Mouse (Mus musculus) heart, embryonic 16.5 days (tissue): ENCODE measurements around the gene Gm1123. TPM values are rescaled to one million over a fixed set of nuclear protein-coding genes. Genes with fewer than 3 reads are reported as not detected.

Experiments
- ATAC-seq: fragments of 200-750 bp; cut with Nextera tagmentation; replicated peaks from 2 replicates; pipeline ENCODE4 v1.8.0; 2017; ENCODE audit warnings: moderate number of reproducible peaks; ENCODE audit not compliant: insufficient read depth, low FRiP score; ENCODE audit errors: extremely low read depth
- H3K27ac ChIP-seq: fragments of 300-500 bp; sonication (generic); 2 replicates; pipeline ENCODE4 v1.5.1; 2014; ENCODE audit warnings: mild to moderate bottlenecking, low read length, control low read depth, moderate library complexity
- H3K27me3 ChIP-seq: fragments of 300-500 bp; sonication (generic); 2 replicates; pipeline ENCODE4 v1.6.1; 2014; ENCODE audit warnings: low read length, mixed read lengths; ENCODE audit not compliant: control insufficient read depth, insufficient read depth
- H3K36me3 ChIP-seq: fragments of 300-500 bp; sonication (generic); 2 replicates; pipeline ENCODE4 v1.6.1; 2014; ENCODE audit not compliant: control insufficient read depth, insufficient read depth
- H3K4me1 ChIP-seq: fragments of 300-500 bp; sonication (generic); 2 replicates; pipeline ENCODE4 v1.6.1; 2014; ENCODE audit warnings: low read length, mixed read lengths; ENCODE audit not compliant: control insufficient read depth, insufficient read depth
- H3K4me2 ChIP-seq: fragments of 300-500 bp; sonication (generic); 2 replicates; pipeline ENCODE4 v1.6.1; 2014; ENCODE audit warnings: low read depth, mild to moderate bottlenecking, control low read depth, low read length
- H3K4me3 ChIP-seq: fragments of 300-500 bp; sonication (generic); 2 replicates; pipeline ENCODE4 v1.5.1; 2014; ENCODE audit warnings: mild to moderate bottlenecking, control low read depth, low read length
- H3K9ac ChIP-seq: fragments of 300-500 bp; sonication (generic); 2 replicates; pipeline ENCODE4 v1.6.1; 2014; ENCODE audit warnings: low read length, control low read depth
- H3K9me3 ChIP-seq: fragments of 300-500 bp; sonication (generic); replicated peaks from 2 replicates; pipeline ENCODE4 v1.6.1; 2016; ENCODE audit warnings: low read length; ENCODE audit not compliant: control insufficient read depth
- WGBS: fragments of 180-500 bp; shearing (Covaris S2); extraction: QIAGEN DNeasy Blood & Tissue Kit; methylation state at CpG from one replicate; pipeline ENCODE4 v1.1.7; 2014; 5-methylcytosine and 5-hydroxymethylcytosine counted together
- polyA plus RNA-seq: library from polyadenylated mRNA; unstranded; fragments of >200 nt; fragmentation: Nextera tagmentation; extraction: Ambion mirVana; gene quantifications from 2 replicates; pipeline ENCODE4 v1.2.1, GENCODE M21; 2015

The Gm1123 gene
- polyA plus RNA-seq, 1 experiment from 2014 or later = 0.45 TPM

DNA sequence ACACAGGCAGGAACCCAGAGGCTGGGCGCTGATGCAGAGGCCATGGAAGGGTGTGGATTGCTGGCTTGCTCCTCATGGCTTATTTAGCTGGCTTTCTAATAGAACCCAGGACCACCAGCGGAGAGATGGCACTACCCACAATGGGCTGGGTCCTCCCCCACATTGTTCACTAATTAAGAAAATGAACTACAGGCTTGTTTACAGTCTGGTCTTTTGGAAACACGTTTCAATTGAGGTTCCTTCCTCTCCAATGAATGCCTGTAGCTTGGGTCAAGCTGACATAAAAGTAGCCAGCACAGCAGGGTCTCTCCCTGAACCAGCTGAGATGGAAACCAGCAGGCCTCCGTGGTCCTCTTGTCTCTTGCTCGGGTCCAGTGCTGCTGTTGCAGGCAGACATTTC lies 14.3 kb downstream of the Gm1123 start:
- no peak for ATAC-seq
- Histone ChIP-seq H3K9me3 (no peaks in the 10 kb centered on the region), H3K9ac (no peak overlapping the region), H3K4me1 (no peaks in the 10 kb centered on the region), H3K27me3 (no peaks in the 10 kb centered on the region), H3K4me2 (no peak overlapping the region), H3K36me3 (no peaks in the 10 kb centered on the region), H3K4me3 (no peak overlapping the region), H3K27ac (no peak overlapping the region)
- WGBS = 59% methylated on average over 5 of the region's 5 CpGs

DNA sequence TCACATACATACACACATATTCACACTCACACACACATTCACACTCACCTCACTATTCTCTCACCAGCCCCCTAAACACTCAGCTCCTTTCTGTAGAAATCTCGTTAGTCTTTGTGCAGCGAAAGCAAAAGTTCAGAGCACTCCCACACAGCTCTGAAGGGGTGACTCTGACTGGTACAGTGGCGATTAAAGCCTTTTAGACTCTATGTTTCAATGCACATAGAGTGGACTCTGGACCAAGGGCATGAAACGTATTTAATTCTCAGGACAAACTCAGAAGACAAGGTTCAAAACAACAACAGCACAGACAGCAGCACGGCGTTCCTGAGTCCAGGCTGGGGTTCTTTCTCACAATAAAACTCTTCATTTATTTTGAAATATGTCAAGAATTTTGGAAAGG lies 17.8 kb downstream of the Gm1123 start:
- Histone ChIP-seq H3K4me2 (no peak overlapping the region), H3K36me3 (no peaks in the 10 kb centered on the region), H3K9ac (no peak overlapping the region), H3K4me3 (no peak overlapping the region), H3K9me3 (no peaks in the 10 kb centered on the region), H3K27me3 (no peaks in the 10 kb centered on the region), H3K4me1 (no peaks in the 10 kb centered on the region), H3K27ac (no peak overlapping the region)
- ATAC-seq = no peak
- WGBS = 78% methylated on average over 6 of the region's 6 CpGs

DNA sequence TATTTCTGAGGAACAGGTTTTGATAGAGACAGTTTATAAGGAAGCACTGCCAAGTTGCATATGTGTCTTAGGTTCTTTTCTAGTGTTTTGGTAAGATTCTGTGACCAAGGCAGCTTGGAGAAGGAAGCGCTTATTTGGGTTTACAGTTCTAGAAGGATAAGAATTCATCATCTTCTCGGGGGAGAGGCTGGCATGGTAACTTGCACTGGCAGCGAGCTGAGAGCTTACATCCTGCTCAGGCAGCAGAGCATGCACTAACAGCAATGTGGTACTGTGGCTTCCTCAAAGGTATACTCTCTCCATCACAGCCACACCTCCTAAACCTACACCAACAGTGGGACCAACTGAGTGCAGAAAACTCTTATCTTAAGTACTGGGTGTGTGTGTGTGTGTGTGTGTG lies 18.8 kb downstream of the Gm1123 start:
- no peaks in the 10 kb centered on the region for H3K36me3 ChIP-seq
- 63% methylated on average over 3 of the region's 3 CpGs for WGBS
- ATAC-seq = no peak

DNA sequence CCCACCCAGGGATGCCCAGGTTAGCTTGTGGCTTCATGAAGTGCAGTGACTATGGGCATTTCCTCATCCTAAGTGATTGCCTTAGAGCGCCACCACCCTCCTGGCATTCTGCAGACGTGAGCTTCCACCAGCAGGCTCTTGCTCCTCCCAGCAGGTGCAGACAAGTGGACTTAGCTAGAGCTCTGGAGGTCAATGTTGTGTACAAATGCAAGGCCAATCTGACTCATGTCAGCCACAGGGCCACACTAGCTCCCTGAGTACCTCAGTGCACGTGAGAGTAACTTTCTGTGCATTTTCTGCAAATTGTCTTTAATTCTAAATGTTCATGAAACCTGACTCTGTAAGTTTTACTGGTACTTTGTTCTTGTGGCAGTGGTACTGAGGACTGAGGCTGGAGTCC lies 19.2 kb downstream of the Gm1123 start:
- WGBS = 65% methylated on average over 3 of the region's 3 CpGs
- no peaks in the 10 kb centered on the region for H3K27me3 ChIP-seq

More for the DNA sequence above, 18.8 kb downstream of the Gm1123 start:
- Histone ChIP-seq H3K27me3 (no peaks in the 10 kb centered on the region), H3K4me3 (no peak overlapping the region), H3K27ac (no peak overlapping the region), H3K4me2 (no peak overlapping the region), H3K9me3 (no peaks in the 10 kb centered on the region), H3K9ac (no peak overlapping the region), H3K4me1 (no peaks in the 10 kb centered on the region)

DNA sequence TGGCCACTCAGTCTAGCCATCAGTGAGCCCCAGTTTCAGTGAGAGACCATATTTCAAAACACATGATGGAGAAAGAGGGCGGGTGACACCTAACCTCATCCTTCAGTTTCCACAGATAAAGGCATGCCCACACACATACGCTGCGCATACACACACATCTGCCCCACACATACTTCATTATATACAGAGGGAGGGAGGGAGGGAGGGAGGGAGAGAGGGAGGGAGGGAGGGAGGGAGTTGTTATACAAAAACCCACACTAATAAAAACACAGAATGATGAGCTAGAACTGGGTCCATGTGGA lies 25.7 kb downstream of the Gm1123 start:
- no peaks in the 10 kb centered on the region for H3K9me3 ChIP-seq
- H3K4me2 ChIP-seq = no peak overlapping the region
- WGBS = 90% methylated on average over 3 of the region's 3 CpGs
- H3K9ac ChIP-seq = no peak overlapping the region
- H3K27ac ChIP-seq = no peak overlapping the region
- no peaks in the 10 kb centered on the region for H3K27me3 ChIP-seq
- H3K4me1 ChIP-seq = peaks cover 3% of the 10 kb centered on the region; the same call in 1 of the 2 replicates
- no peak overlapping the region for H3K4me3 ChIP-seq
- peaks cover 4% of the 10 kb centered on the region for H3K36me3 ChIP-seq
- ATAC-seq = no peak

More for the DNA sequence above, 19.2 kb downstream of the Gm1123 start:
- Histone ChIP-seq H3K9ac (no peak overlapping the region), H3K4me3 (no peak overlapping the region), H3K36me3 (no peaks in the 10 kb centered on the region), H3K4me1 (no peaks in the 10 kb centered on the region), H3K9me3 (no peaks in the 10 kb centered on the region), H3K27ac (no peak overlapping the region), H3K4me2 (no peak overlapping the region)
- no peak for ATAC-seq

DNA sequence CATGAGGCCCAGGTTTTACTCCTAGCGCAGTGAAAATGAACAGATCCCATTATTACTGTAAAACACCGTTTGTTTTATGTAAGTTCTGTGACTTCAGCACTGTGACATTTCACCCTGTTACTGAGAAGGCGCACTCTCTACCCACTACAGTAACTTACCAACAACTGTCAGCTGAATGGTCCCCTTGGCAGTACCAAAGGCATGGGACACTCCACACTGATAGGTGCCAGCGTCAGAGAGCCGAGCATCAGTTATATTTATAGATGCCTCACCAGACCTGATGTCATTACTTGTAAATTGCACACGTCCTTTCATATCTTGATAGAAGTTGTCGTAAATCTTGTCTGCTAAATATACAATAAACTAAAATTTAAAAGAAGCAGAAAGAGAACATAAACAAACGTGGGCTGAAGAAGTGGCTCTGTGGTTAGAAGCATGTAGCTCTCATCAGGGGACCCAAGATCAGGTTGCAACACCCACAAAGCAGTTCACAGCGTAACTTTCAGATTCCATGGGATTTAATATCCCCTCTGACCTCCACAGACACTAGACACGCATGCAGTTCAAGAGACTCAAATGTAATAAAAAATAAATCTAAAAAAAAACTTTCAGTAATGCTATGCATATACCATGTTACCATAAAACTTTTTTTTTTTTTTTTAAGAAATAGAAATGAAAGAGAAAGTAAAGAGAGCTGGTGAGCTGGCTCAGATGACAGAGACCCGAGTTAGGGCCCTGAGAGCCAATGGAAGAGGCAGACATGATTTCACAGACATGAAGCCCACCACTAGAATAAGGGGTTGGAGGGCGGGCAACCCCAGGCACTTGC lies 26.2 kb downstream of the Gm1123 start:
- no peaks in the 10 kb centered on the region for H3K9me3 ChIP-seq
- H3K4me3 ChIP-seq = no peak overlapping the region
- H3K9ac ChIP-seq = no peak overlapping the region
- H3K36me3 ChIP-seq = peaks cover 4% of the 10 kb centered on the region
- H3K4me2 ChIP-seq = no peak overlapping the region
- no peak for ATAC-seq
- H3K4me1 ChIP-seq = peaks cover 3% of the 10 kb centered on the region; the same call in 1 of the 2 replicates
- no peak overlapping the region for H3K27ac ChIP-seq
- H3K27me3 ChIP-seq = no peaks in the 10 kb centered on the region
- 60% methylated on average over 12 of the region's 12 CpGs for WGBS

DNA sequence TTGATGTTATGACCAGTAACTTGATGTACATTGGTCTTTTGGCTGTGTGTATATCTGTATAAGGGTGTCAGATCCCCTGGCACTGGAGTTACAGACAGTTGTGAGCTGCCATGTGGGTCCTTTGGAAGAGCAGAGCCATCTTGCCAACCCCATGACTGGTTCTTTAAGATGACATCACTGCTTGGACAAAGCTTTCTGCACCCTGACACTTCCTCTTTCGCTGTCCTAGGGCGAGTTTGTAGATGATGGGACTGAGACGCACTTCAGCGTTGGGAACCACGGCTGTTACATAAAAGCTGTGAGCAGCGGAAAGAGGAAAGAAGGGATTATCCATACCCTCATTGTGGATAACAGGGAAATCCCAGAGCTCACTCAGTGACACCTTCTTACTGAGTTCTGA lies 34.2 kb downstream of the Gm1123 start:
- H3K27ac ChIP-seq = no peak overlapping the region
- peaks cover 14% of the 10 kb centered on the region for H3K36me3 ChIP-seq
- no peaks in the 10 kb centered on the region for H3K9me3 ChIP-seq
- no peaks in the 10 kb centered on the region for H3K27me3 ChIP-seq
- 90% methylated on average over 6 of the region's 6 CpGs for WGBS
- no peaks in the 10 kb centered on the region for H3K4me1 ChIP-seq
- H3K4me3 ChIP-seq = no peak overlapping the region
- H3K4me2 ChIP-seq = no peak overlapping the region
- H3K9ac ChIP-seq = no peak overlapping the region
- ATAC-seq = no peak

DNA sequence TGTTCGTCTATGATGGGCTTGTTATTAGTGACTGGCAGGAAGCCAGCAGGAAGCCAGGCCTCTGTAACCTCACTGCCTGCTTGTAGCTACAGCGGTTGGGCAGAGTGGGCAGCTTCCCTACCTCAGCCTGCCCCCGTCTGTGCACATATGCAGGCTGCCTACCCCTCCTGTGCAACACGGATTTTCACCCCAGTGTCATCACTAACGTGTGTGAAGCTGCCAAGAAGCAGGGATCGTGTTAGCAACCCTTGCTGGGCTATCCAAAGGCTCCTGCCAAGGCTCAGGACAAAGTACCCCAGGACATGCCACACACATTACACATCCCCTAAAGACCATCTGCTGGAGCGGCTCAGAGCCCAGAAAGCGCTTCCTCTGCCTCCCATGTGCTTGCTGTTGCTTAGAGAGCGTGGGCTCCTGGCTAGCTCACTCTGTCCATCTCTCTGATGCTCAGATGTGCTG lies 35.6 kb downstream of the Gm1123 start:
- Histone ChIP-seq H3K9ac (no peak overlapping the region), H3K4me1 (no peaks in the 10 kb centered on the region), H3K4me3 (no peak overlapping the region), H3K4me2 (no peak overlapping the region), H3K27me3 (no peaks in the 10 kb centered on the region), H3K27ac (no peak overlapping the region), H3K36me3 (peaks cover 10% of the 10 kb centered on the region), H3K9me3 (no peaks in the 10 kb centered on the region)
- no peak for ATAC-seq
- 64% methylated on average over 9 of the region's 9 CpGs for WGBS

DNA sequence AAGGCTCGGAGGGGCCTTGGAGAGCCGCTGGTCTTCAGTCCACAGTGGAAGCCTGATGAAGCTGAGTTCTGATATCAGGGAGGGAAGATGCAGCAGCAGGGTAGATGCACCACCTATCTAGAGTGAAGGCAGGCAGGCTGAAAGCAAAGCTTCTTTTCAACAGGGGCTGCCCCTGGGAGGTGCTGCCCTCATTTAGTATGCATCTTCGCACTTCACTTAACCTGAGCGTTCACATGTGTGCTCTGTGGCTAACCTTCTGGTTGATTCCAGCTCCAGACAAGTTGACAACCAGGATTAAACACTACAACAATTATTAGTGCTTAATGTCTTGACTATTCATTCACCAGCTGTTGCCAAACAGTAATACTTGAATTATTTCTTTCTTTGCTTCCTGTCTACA lies 41.4 kb downstream of the Gm1123 start:
- no peaks in the 10 kb centered on the region for H3K9me3 ChIP-seq
- no peak overlapping the region for H3K27ac ChIP-seq
- no peaks in the 10 kb centered on the region for H3K4me1 ChIP-seq
- H3K27me3 ChIP-seq = no peaks in the 10 kb centered on the region
- ATAC-seq = no peak
- no peak overlapping the region for H3K4me3 ChIP-seq
- 0 out of 2 replicates have a peak, but pooled peaks cover 5% of the 10 kb centered on the region for H3K36me3 ChIP-seq
- no peak overlapping the region for H3K4me2 ChIP-seq
- no peak overlapping the region for H3K9ac ChIP-seq
- 93% methylated on average over 4 of the region's 4 CpGs for WGBS
